Mouse (Mus musculus) hindlimb bud, embryonic 11.5 days (tissue): ENCODE measurements around the gene Rap1gap.

Source experiments
- DNase-seq: peaks from one replicate; pipeline ENCODE4 v3.0.0-alpha.2; 2012; ENCODE audit warnings: low read depth, low spot score; ENCODE audit errors: extremely low spot score

Rap1gap gene

GRCm38 (mm10) chr4:137739151-137739923 is 74.8 kb downstream of the Rap1gap start:
- DNase-seq: peak; percentile 62

- DNase-seq: no peak
These were observed 75.8 kb downstream of the Rap1gap start for GRCm38 (mm10) chr4:137740350-137740749.

DNA sequence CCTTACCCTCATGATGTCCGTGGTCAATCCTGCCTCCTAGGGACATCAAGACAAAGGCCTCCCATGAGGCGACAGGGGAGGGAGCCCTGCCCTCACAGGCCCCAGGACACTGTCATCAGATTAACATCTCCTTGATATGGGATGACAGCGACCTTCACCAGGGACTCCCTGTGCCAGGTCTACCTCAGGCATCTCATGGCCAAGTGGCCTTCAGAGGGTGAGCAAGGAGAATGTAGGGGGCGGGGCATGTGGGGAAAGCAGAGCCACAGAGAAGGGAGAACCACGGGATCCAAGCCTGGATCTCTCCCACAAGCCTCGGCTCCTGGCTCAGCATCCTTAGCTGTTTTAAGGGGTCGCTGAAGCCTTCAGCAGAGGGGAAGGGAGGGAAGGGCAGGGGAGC is 79.3 kb downstream of the Rap1gap start:
- no peak for DNase-seq

GRCm38 (mm10) chr4:137744433-137744918 is 80.0 kb downstream of the Rap1gap start:
- DNase-seq: no peak

- DNase-seq: no peak
These were observed 82.6 kb downstream of the Rap1gap start for GRCm38 (mm10) chr4:137747091-137747490.

- no peak for DNase-seq
These were observed 83.1 kb downstream of the Rap1gap start for GRCm38 (mm10) chr4:137747590-137747989.

DNA sequence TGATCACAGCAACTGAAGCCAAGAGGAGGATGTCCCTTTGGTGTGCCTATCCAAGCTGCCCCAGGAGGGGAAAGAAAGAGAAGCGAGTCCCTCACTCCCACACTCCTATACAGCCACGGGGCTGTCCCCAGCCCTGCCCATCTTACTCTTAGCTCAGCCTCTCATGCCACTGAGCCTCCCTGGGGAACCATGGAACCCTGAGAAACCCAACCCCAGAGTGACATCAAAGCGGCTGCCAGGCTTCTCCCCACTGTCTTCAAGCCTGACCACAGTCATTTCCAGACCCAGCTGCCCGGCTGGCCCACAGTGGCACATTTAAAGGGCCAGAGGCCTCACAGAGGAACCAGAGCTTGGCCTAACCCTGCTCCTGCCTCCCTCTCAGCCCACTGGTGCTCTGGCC is 84.2 kb downstream of the Rap1gap start:
- no peak for DNase-seq

DNA sequence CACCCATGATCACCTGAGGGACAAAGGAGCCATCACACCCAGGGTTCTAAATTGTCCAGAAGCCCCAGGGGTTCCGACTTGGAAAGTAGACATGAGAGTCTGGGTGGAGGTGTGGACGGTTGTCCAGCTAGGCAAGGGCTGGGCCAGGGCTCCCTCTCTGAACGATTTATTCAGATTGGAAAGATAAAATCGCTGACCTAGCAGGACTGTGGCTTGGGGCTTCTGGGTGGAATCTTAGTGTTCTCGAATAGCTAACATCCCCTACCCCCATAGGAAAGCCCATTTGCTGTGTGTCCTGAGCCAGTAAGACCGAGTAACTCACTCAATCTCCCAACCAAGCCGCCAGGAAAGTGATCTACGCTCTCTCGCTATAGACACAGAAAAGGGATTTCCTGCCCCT is 85.2 kb downstream of the Rap1gap start:
- no peak for DNase-seq

- DNase-seq: no peak
These were observed 85.6 kb downstream of the Rap1gap start for GRCm38 (mm10) chr4:137750121-137750520.

DNA sequence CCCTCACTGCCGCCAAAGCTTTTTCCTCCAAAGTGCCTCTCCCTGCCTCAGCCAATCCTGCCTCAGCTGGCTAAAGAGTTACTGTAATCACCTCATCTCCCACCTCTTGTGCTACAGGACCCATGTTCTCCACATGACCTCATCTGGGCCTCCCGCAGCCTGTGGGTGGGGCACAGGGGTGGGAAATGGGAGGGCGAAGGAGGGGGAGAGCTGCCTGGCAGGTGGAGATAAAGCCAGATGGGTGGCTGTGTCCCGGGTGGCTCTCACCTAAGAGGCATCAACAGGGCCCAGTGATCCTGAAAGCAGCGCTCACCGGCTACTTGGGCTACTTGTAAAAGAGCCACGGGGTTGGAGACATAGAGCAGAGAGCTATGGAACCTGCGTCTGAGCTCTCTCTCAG is 86.8 kb downstream of the Rap1gap start:
- DNase-seq: no peak

- no peak for DNase-seq
These were observed 87.2 kb downstream of the Rap1gap start for GRCm38 (mm10) chr4:137751717-137752116.

GRCm38 (mm10) chr4:137752471-137752870 is 87.9 kb downstream of the Rap1gap start:
- no peak for DNase-seq

DNA sequence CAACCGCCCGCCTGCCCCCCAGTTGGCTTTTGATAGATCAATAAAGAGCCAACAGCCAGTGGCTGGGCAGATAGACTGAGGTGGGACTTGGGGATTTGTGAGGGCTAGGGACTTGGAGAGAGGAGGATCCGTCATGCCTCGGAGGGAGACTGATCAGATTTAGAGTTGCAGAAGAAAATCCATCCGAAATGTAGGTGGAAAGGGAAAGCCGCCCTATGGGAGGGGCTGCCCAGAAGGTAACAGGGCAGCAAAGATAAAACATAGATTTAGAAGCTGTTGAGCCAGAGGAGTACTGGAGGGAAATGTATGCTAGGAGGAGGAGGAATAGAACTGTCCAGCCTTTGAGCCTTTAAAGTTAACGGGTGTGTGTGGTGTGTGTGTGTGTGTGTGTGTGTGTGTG is 88.7 kb downstream of the Rap1gap start:
- DNase-seq: no peak

GRCm38 (mm10) chr4:137754446-137754845 is 89.9 kb downstream of the Rap1gap start:
- no peak for DNase-seq

GRCm38 (mm10) chr4:137762886-137763285 is 98.4 kb downstream of the Rap1gap start:
- no peak for DNase-seq

GRCm38 (mm10) chr4:137763920-137764495 is 99.5 kb downstream of the Rap1gap start:
- DNase-seq: no peak

DNA sequence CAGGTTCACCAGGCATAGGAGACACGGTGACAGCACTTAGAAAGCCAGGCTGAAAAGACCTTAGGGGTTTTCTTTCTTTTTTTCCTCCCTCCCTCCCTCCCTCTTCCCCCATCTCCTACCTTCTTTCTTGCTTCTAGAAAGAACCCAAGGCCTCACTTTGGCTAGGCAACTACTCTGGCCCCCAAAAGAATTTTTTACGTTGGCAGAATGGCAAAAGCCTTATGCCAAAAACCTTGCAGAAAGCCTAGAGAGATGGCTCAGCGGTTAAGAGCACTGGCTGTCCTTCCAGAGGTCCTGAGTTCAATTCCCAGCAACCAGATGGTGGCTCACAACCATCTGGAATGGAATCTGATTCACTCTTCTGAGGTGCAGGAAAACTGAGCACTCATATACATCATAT is 100.1 kb downstream of the Rap1gap start:
- no peak for DNase-seq

DNA sequence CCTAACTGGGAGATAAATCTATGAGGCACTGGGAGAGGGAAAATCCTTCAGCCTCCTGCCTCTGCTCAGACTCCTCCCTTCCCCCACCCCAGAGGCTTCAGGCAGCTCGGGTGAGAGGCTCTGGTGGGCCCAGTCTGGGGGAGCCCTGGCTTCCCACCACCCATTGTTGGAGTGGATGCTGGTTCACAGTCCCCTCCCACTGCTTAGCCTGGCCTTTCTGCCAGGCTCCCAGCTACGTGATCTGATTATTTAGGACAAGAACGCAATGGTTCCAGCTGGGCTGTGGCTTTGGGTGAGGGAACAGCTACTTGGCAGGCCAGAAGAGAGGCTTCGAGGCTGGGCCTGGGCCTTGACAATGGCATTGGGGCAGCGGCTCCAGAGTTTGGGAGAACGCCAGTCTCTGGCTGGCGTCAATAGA is 101.0 kb downstream of the Rap1gap start:
- no peak for DNase-seq

- no peak for DNase-seq
These were observed 101.8 kb downstream of the Rap1gap start for GRCm38 (mm10) chr4:137766365-137766764.

GRCm38 (mm10) chr4:137768381-137768780 is 103.9 kb downstream of the Rap1gap start:
- DNase-seq: no peak

- no peak for DNase-seq
These were observed 104.3 kb downstream of the Rap1gap start for GRCm38 (mm10) chr4:137768831-137769230.

GRCm38 (mm10) chr4:137769635-137770034 is 105.1 kb downstream of the Rap1gap start:
- DNase-seq: no peak
